Mouse (Mus musculus) CH12.LX (cell line): ENCODE data around the gene Sult5a1. TPM values are rescaled to one million over a fixed set of nuclear protein-coding genes. Genes with fewer than 3 reads are reported as not detected.
A peak's percentile ranks its signal among the peaks of the same experiment; 100 is the strongest.

Experiments used
- DNase-seq: peaks from one replicate; pipeline ENCODE4 v3.0.0-alpha.2; 2013; ENCODE audit errors: extremely low read depth
- H3K27ac ChIP-seq: 2 replicates; pipeline ENCODE4 v1.5.1; 2012; ENCODE audit warnings: low read depth, mild to moderate bottlenecking, control low read depth, moderate library complexity; ENCODE audit not compliant: insufficient read depth
- H3K27me3 ChIP-seq: replicated peaks from 2 replicates; pipeline ENCODE3; 2012; ENCODE audit warnings: inconsistent platforms
- H3K36me3 ChIP-seq, 2 experiments: replicated peaks in 1 of 2; 2 replicates each; pipeline versions ENCODE3 to v1.6.1; 2012; ENCODE audit warnings: inconsistent platforms in 1 of 2, low read length in 1 of 2, mild to moderate bottlenecking in 1 of 2, mixed read lengths in 1 of 2, moderate library complexity in 1 of 2; ENCODE audit not compliant: control insufficient read depth in 1 of 2, insufficient read depth in 1 of 2
- H3K4me1 ChIP-seq, 2 experiments: 2 replicates each; pipeline ENCODE4 v1.6.1; 2012; ENCODE audit warnings: inconsistent platforms in 1 of 2, moderate library complexity in 1 of 2; ENCODE audit not compliant: insufficient read depth in 2 of 2, control insufficient read depth in 1 of 2
- H3K4me2 ChIP-seq: 2 replicates; pipeline ENCODE4 v1.6.1; 2012; ENCODE audit warnings: low read depth, mild to moderate bottlenecking, control low read depth; ENCODE audit not compliant: poor library complexity, insufficient read depth, severe bottlenecking
- H3K4me3 ChIP-seq, 3 experiments: fragments of 150-350 bp in 1 of 3; sonication (generic) in 1 of 3; replicated peaks in 1 of 3; 2 replicates each; pipeline versions ENCODE3 to v1.5.1; 2011 to 2012; ENCODE audit warnings: low read depth in 2 of 3, low read length in 2 of 3, mild to moderate bottlenecking in 2 of 3, moderate library complexity in 2 of 3, control low read depth in 1 of 3, improper control_type of control experiment in 1 of 3, inconsistent platforms in 1 of 3, mixed read lengths in 1 of 3; ENCODE audit not compliant: poor library complexity in 1 of 3
- H3K79me2 ChIP-seq: replicated peaks from 2 replicates; pipeline ENCODE4 v1.6.1; 2012; ENCODE audit warnings: mild to moderate bottlenecking, moderate library complexity; ENCODE audit not compliant: control insufficient read depth, poor library complexity, insufficient read depth, severe bottlenecking; ENCODE audit errors: extremely low read depth
- H3K9ac ChIP-seq: 2 replicates; pipeline ENCODE4 v1.6.1; 2012; ENCODE audit warnings: low read depth, mild to moderate bottlenecking, control low read depth, moderate library complexity; ENCODE audit not compliant: insufficient read depth
- H3K9me3 ChIP-seq: replicated peaks from 2 replicates; pipeline ENCODE3; 2012; ENCODE audit warnings: low read length, inconsistent platforms, mixed read lengths
- CTCF ChIP-seq, 2 experiments: IDR thresholded peaks in 1 of 2; conservative IDR thresholded peaks in 1 of 2; 2 replicates each; pipeline ENCODE4 v1.5.1; 2011 to 2012; ENCODE audit warnings: low read depth in 2 of 2, low read length in 2 of 2, improper control_type of control experiment in 1 of 2, inconsistent platforms in 1 of 2, mild to moderate bottlenecking in 1 of 2, moderate library complexity in 1 of 2
- ELF1 ChIP-seq: IDR thresholded peaks from 2 replicates; pipeline ENCODE4 v1.6.1; 2014; ENCODE audit warnings: low read depth, mild to moderate bottlenecking, inconsistent platforms, low read length, improper control_type of control experiment
- EP300 ChIP-seq: IDR thresholded peaks from 2 replicates; pipeline ENCODE4 v1.6.1; 2011; ENCODE audit warnings: low read length, improper control_type of control experiment
- ETS1 ChIP-seq: conservative IDR thresholded peaks from 2 replicates; pipeline ENCODE4 v1.6.1; 2012; ENCODE audit warnings: low read depth, mild to moderate bottlenecking, inconsistent platforms, low read length, improper control_type of control experiment, moderate library complexity
- GABPA ChIP-seq: IDR thresholded peaks from 2 replicates; pipeline ENCODE4 v1.6.1; 2012; ENCODE audit warnings: low read depth, low read length, improper control_type of control experiment, inconsistent platforms; ENCODE audit not compliant: insufficient replicate concordance
- HCFC1 ChIP-seq: IDR thresholded peaks from 2 replicates; pipeline ENCODE4 v1.6.1; 2012; ENCODE audit warnings: low read depth, mild to moderate bottlenecking, inconsistent platforms, low read length, improper control_type of control experiment
- IRF4 ChIP-seq: IDR thresholded peaks from 2 replicates; pipeline ENCODE4 v1.6.1; 2014; ENCODE audit warnings: low read depth, mild to moderate bottlenecking, inconsistent platforms, low read length, improper control_type of control experiment
- JUN ChIP-seq: IDR thresholded peaks from 2 replicates; pipeline ENCODE4 v1.6.1; 2011; ENCODE audit warnings: low read depth, mild to moderate bottlenecking, low read length, improper control_type of control experiment, moderate library complexity; ENCODE audit not compliant: insufficient read depth
- MAFK ChIP-seq: IDR thresholded peaks from 2 replicates; pipeline ENCODE4 v1.6.1; 2011; ENCODE audit warnings: low read length, improper control_type of control experiment; ENCODE audit not compliant: insufficient replicate concordance
- MAX ChIP-seq: IDR thresholded peaks from 2 replicates; pipeline ENCODE4 v1.6.1; 2011; ENCODE audit warnings: low read length, improper control_type of control experiment
- MAZ ChIP-seq: IDR thresholded peaks from 2 replicates; pipeline ENCODE4 v1.6.1; 2012; ENCODE audit warnings: low read depth, mild to moderate bottlenecking, inconsistent platforms, low read length, improper control_type of control experiment, moderate library complexity
- MEF2A ChIP-seq: IDR thresholded peaks from 2 replicates; pipeline ENCODE4 v1.6.1; 2014; ENCODE audit warnings: low read depth, mild to moderate bottlenecking, inconsistent platforms, low read length, improper control_type of control experiment, borderline replicate concordance
- MXI1 ChIP-seq: IDR thresholded peaks from 2 replicates; pipeline ENCODE4 v1.6.1; 2011; ENCODE audit warnings: mild to moderate bottlenecking, low read depth, low read length, improper control_type of control experiment
- NELFE ChIP-seq: IDR thresholded peaks from 2 replicates; pipeline ENCODE4 v1.6.1; 2011; ENCODE audit warnings: low read depth, low read length, improper control_type of control experiment
- NRF1 ChIP-seq: IDR thresholded peaks from 2 replicates; pipeline ENCODE4 v1.6.1; 2014; ENCODE audit warnings: low read depth, mild to moderate bottlenecking, inconsistent platforms, low read length, improper control_type of control experiment, moderate library complexity
- PAX5 ChIP-seq: IDR thresholded peaks from 2 replicates; pipeline ENCODE4 v1.6.1; 2012; ENCODE audit warnings: low read length, inconsistent platforms, mixed read lengths
- POLR2A ChIP-seq: IDR thresholded peaks from 2 replicates; pipeline ENCODE4 v1.6.1; 2011; ENCODE audit warnings: low read depth, mild to moderate bottlenecking, improper control_type of control experiment, low read length
- SIN3A ChIP-seq: IDR thresholded peaks from 2 replicates; pipeline ENCODE4 v1.6.1; 2012; ENCODE audit warnings: low read length, improper control_type of control experiment, inconsistent platforms
- UBTF ChIP-seq: IDR thresholded peaks from 2 replicates; pipeline ENCODE4 v1.6.1; 2012; ENCODE audit warnings: low read depth, mild to moderate bottlenecking, inconsistent platforms, low read length, improper control_type of control experiment, moderate library complexity
- USF1 ChIP-seq: IDR thresholded peaks from 2 replicates; pipeline ENCODE4 v1.6.1; 2014; ENCODE audit warnings: low read depth, mild to moderate bottlenecking, inconsistent platforms, low read length, improper control_type of control experiment
- USF2 ChIP-seq: conservative IDR thresholded peaks from 2 replicates; pipeline ENCODE4 v1.6.1; 2011; ENCODE audit warnings: low read depth, low read length, improper control_type of control experiment
- ZC3H11A ChIP-seq: IDR thresholded peaks from 2 replicates; pipeline ENCODE4 v1.6.1; 2012; ENCODE audit warnings: low read depth, mild to moderate bottlenecking, inconsistent platforms, low read length, improper control_type of control experiment
- ZMIZ1 ChIP-seq: IDR thresholded peaks from 2 replicates; pipeline ENCODE4 v1.6.1; 2012; ENCODE audit warnings: low read depth, mild to moderate bottlenecking, inconsistent platforms, low read length, improper control_type of control experiment
- ZNF384 ChIP-seq: IDR thresholded peaks from 2 replicates; pipeline ENCODE4 v1.6.1; 2012; ENCODE audit warnings: low read depth, low read length, improper control_type of control experiment, inconsistent platforms
- dilution Hi-C: fragments of 300-500 bp; cut with MboI; formaldehyde crosslinking; loops from 2 replicates; pipeline ENCODE4 v1.14.3; 2020; ENCODE audit warnings: low sequenced_read_pairs; ENCODE audit not compliant: extremely low pct_unique_long_range_greater_than_20kb, extremely low pct_ligation_motif_present
- in situ Hi-C: fragments of 300-500 bp; cut with MboI; formaldehyde crosslinking; loops from 3 replicates; pipeline ENCODE4 v1.14.3; 2019; ENCODE audit warnings: low sequenced_read_pairs, low pct_ligation_motif_present, low pct_unique_long_range_greater_than_20kb, mixed read lengths
- polyA plus RNA-seq: library from polyadenylated mRNA; unstranded; fragments of >175 nt; gene quantifications from 2 replicates; pipeline ENCODE4 v1.2.1, GENCODE M21; 2012; ENCODE audit warnings: low read depth; ENCODE audit not compliant: insufficient read length
- total RNA-seq, 2 experiments: library from RNA; depleted of rRNA; stranded (reverse); fragments of 300-350 nt in 1 of 2; fragments of >200 nt in 1 of 2; gene quantifications; 2 replicates each; pipeline ENCODE4 v1.2.3; 2012 to 2014

Gene Sult5a1
- total and polyA plus RNA-seq, 3 experiments = 0.68 TPM; not detected in 2

- dilution Hi-C loops = no loop called here
- H3K79me2 ChIP-seq = peaks cover 22% of the 10 kb centered on the region
- H3K4me3 ChIP-seq = no peak overlapping the region
- H3K4me2 ChIP-seq = no peak overlapping the region
- H3K27ac ChIP-seq = no peak overlapping the region
- H3K4me1 ChIP-seq = peaks cover 3 to 18% of the 10 kb centered on the region in 2 experiments
- no peaks in the 10 kb centered on the region for H3K27me3 ChIP-seq
- H3K36me3 ChIP-seq = peaks cover 24 to 48% of the 10 kb centered on the region in 2 experiments
- H3K9ac ChIP-seq = no peak overlapping the region
- H3K9me3 ChIP-seq = no peaks in the 10 kb centered on the region
- no peak for TF ChIP-seq IRF4
- no peak for TF ChIP-seq JUN
- TF ChIP-seq USF2 = no peak
- no peak for DNase-seq
- in situ Hi-C loops = loop anchor here (10.0 kb wide), 1 partner anchor 195 kb away; no protein-coding TSS in a partner anchor
These were observed 57.8 kb downstream of the Sult5a1 start for GRCm38 (mm10) chr8:123100288-123100687.

GRCm38 (mm10) chr8:123097786-123098584 lies 60.1 kb downstream of the Sult5a1 start:
- TF ChIP-seq USF1 (no peak), ZNF384 (no peak), ELF1 (no peak), MAFK (no peak), NELFE (no peak), ZMIZ1 (no peak), SIN3A (no peak), MAZ (no peak), CTCF (conservative IDR thresholded peaks at IDR 0.05 in 1 of 2, IDR thresholded peaks at IDR 0.05 in 1 of 2; ENCODE audit: low read depth in 2 of 2, low read length in 2 of 2) (peak in 1 of 2 experiments; percentile 28; a peak in 2 of 4 replicates)
- H3K79me2 ChIP-seq = peaks cover 7% of the 10 kb centered on the region
- H3K9me3 ChIP-seq = no peaks in the 10 kb centered on the region
- no peaks in the 10 kb centered on the region for H3K27me3 ChIP-seq
- no peak for DNase-seq
- H3K4me2 ChIP-seq = no peak overlapping the region
- in situ Hi-C loops = no loop called here
- dilution Hi-C loops = no loop called here
- peaks cover 23 to 48% of the 10 kb centered on the region in 2 experiments for H3K36me3 ChIP-seq
- no peak overlapping the region for H3K4me3 ChIP-seq
- no peak overlapping the region for H3K9ac ChIP-seq
- no peak overlapping the region for H3K27ac ChIP-seq
- H3K4me1 ChIP-seq = peaks cover 0 to 10% of the 10 kb centered on the region in 2 experiments; a peak in 1 of 4 replicates

- Histone ChIP-seq H3K9me3 (no peaks in the 10 kb centered on the region), H3K27ac (no peak overlapping the region), H3K36me3 (peaks cover 22 to 46% of the 10 kb centered on the region in 2 experiments), H3K27me3 (no peaks in the 10 kb centered on the region), H3K9ac (no peak overlapping the region), H3K4me1 (peaks cover 0 to 10% of the 10 kb centered on the region in 2 experiments; a peak in 1 of 4 replicates), H3K4me3 (no peak overlapping the region), H3K4me2 (no peak overlapping the region), H3K79me2 (no peaks in the 10 kb centered on the region)
- in situ Hi-C loops = no loop called here
- dilution Hi-C loops = no loop called here
- DNase-seq = no peak
- no peak for TF ChIP-seq MEF2A
- no peak for TF ChIP-seq IRF4
- no peak for TF ChIP-seq JUN
- no peak for TF ChIP-seq HCFC1
- TF ChIP-seq NRF1 = no peak
- TF ChIP-seq PAX5 = no peak
- TF ChIP-seq UBTF = no peak
- no peak for TF ChIP-seq ZC3H11A
- TF ChIP-seq CTCF (conservative IDR thresholded peaks at IDR 0.05 in 1 of 2, IDR thresholded peaks at IDR 0.05 in 1 of 2; ENCODE audit: low read depth in 2 of 2, low read length in 2 of 2) = no peak
- TF ChIP-seq ZMIZ1 = no peak
- TF ChIP-seq POLR2A = no peak
- no peak for TF ChIP-seq GABPA
- TF ChIP-seq MXI1 = no peak
- no peak for TF ChIP-seq USF2
- no peak for TF ChIP-seq MAZ
- no peak for TF ChIP-seq ETS1
- TF ChIP-seq MAX = no peak
- no peak for TF ChIP-seq EP300
These were observed 60.9 kb downstream of the Sult5a1 start for GRCm38 (mm10) chr8:123097216-123097615.
